Mouse (Mus musculus) erythroid progenitor cell, adult 5-6 weeks (primary cell): ENCODE results near the gene Mxi1. TPM values are rescaled to one million over a fixed set of nuclear protein-coding genes. Genes with fewer than 3 reads are reported as not detected.

Experiments used
- ATAC-seq: replicated peaks from 2 replicates; pipeline ENCODE4 v1.8.0; 2016; ENCODE audit warnings: moderate number of reproducible peaks, mild to moderate bottlenecking, moderate TSS enrichment, inconsistent platforms; ENCODE audit not compliant: poor library complexity, low FRiP score, severe bottlenecking
- total RNA-seq, 2 experiments: library from RNA; stranded (forward) in 1 of 2; stranded (reverse) in 1 of 2; fragments of 150-400 nt in 1 of 2; fragments of 186-747, 209-891 nt in 1 of 2; gene quantifications; 2 replicates each; pipeline versions ENCODE4 v1.2.3 to v1.2.4; 2015 to 2017; ENCODE audit warnings: low replicate concordance in 2 of 2

Gene Mxi1
- total RNA-seq (2015; ENCODE audit: low replicate concordance) (92.3 and 96.0 TPM in 2 replicates), total RNA-seq (2017; ENCODE audit: low replicate concordance) (167 and 196 TPM in 2 replicates)

DNA sequence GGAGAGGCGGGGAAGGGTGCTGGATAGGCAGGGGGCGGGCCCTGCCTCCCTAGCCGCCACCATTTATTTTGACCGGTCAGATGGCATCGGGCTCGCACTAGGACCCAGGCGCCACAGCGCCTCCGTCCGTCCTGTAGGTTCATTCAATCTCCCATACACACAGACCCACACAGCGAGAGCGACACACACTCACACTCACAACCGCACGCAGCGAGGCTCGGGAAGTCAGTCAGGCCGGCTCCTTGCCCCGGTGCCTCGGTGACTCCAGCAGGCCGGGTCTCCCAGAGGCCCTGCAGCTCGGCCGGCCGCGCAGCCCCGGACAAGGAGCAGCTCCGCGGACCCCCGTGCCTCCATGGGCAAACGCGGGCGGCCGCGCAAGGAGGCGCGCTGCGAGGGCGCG, at the start of gene Mxi1:
Gene Mxi1 (plus strand): TSS at position 171 of the 400 bp plus-strand sequence.
- ATAC-seq, result peak; percentile 71

DNA sequence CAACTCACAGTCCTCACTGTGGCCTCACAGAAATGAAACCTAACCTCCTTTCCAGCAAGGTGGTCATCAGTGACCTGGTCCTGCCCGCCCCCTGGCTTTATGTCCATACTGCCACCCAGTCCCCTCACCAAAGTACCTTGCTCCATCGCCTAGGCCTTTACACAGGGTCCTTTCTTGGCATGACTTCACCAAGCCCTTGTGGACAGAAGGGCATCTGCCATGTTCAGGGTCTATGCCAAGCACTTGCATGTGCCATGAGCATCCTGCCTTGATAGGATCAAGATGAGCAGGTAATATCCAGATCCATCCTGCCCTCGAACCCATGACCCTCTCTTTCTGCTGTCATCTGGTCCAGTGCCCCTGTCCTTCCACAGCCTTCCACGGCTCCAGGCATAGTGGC, 49.5 kb upstream of the Mxi1 start:
- no peak for ATAC-seq

DNA sequence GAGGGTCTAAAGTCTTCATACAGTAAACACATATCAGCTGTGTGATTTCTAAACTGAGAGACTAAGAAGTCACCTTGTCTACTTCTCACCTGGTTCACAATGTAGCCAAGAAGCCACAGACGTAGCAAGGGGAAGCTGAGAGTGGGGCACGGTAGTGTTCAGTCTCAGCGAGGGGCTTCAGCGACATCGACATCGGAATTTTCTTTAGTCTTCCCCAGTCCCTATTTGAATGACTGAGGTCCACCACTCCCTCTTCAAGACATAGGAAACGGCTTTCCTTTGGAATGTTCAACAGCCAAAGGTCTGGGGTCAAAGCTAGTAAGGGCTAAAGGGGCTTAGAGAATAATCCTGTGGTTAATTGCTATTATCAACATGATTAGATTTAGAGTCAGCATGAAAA, 48.3 kb upstream of the Mxi1 start:
- ATAC-seq, result no peak

DNA sequence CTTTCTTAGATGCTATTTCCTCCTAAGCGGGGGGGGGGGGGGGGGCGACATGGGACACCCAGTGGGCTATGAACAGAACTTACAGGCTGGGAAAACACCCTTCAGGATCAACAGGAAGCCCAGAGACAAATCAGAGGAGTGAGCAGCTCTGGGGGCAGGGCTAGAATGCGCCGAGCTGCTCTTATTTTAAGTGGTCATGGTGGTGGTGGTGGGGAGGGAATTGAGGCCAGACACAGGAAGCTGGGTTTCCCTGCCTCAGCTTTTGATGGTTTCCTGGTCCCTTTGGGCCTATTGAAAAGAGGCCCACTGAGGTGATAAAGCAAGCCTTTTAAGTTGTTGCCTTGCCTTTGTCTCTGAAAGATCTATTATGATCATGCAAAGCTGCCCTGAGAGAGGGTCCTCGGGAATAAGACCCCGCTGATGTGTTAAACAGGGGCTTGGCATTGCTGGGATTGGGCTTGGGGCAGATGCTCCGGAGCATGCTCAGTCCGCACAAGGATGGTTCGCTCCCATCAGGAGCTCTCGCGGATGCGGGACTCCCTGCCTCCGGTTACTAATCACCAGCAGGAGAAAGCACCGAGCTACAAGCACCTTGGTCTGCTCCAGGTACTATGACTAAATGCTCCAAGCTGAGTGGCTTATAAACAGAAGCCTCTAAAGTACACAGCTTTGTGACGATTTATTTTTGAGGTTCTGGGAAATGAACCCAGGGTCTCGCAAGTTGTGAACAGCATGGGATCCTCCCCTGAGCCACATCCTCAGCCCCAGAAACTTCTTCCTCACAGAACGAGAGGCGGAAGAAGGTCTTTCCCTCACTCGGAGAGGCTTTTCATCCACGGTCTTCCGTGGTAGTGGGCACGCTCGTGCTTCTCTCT, 46.2 kb upstream of the Mxi1 start:
- ATAC-seq, result no peak

DNA sequence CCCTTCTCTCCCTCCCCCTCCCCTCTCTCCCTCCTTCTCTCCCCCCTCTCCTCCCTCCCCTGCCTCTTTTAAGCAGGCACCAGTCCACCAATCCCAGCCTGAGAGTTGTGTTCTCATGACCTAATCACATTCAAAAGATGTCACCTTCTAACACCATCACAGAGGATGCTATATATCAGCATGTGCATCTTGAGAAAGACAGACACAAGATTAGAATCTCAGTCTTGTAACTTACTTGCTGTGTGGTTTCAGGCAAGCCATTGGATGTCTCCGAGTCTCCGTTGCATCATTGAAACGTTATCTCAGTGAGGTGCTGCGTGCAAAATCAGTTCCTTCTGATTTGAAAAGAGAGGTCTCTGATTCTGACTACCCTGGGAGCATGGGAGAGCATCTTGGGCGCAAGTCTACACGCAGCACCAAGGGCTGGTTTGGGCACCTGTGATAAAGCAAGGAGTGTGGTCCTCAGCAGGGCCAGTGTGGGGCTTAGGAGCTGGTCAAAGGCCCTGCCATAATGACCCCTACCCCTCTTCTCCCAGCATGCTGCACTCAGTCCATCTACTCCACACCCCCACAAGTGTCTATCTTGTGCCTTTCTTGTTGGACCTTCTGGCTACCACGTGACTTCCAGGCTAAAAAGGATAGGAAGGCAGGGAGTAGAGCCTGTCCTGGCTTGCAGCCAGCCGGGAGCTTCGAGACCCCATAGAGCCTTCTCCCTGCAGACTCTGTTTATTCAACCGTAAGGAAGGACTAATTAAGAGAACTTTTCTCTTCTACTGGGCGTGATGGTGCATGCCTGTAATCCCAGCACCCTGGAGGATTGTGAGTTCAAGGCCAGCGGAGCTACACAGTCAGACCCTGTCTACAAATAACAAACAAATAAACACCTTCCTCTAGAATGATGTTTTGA, 45.2 kb upstream of the Mxi1 start:
- ATAC-seq, result no peak

DNA sequence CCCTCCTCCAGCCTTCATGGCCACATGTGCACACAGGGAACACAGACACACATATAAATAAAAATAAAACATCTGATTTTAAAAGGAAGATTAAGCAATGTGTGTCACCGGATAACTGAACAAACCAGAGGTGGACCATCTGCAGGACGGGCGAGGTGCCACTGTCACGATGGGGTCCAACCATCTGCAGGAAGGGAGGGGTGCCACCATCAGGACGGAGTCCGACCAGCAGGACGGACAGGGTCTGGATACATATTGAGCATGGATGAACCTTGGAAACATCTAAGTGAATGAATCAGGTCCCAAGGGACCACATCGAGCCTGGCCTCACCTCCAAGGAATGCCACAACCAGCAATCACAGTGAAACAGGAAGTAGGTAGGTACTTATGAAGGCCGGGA, 43.0 kb upstream of the Mxi1 start:
- no peak for ATAC-seq

DNA sequence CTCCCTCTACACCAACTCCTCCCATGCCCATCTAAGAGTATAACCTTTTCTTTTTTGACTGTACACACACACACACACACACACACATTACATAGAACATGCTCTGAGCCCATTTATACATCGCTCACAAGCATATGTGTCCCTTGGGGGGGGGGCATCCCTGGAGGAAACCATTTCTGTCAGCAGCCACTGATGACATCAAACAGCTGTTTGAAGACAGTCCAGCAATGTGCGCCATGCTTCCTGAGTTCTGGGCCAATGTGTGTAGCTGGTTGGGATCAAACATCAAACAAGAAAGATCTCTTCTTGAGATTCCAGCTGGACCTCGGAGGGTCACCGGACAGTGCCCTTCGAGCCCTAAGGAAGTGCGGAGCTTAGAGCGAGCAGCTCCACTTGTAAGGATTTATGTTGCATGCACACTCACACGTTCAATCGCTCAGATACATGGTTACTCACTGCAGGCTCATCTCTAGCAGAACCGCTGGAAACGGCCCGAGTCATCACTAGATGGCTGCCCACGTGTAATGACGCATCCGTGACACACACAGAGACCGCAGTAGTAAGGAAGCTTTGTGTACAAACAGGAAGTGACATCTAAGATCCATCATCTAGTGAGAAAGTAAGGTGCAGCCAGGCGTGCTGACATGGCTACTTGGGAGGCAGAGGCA, 37.1 kb upstream of the Mxi1 start:
- ATAC-seq, result no peak

DNA sequence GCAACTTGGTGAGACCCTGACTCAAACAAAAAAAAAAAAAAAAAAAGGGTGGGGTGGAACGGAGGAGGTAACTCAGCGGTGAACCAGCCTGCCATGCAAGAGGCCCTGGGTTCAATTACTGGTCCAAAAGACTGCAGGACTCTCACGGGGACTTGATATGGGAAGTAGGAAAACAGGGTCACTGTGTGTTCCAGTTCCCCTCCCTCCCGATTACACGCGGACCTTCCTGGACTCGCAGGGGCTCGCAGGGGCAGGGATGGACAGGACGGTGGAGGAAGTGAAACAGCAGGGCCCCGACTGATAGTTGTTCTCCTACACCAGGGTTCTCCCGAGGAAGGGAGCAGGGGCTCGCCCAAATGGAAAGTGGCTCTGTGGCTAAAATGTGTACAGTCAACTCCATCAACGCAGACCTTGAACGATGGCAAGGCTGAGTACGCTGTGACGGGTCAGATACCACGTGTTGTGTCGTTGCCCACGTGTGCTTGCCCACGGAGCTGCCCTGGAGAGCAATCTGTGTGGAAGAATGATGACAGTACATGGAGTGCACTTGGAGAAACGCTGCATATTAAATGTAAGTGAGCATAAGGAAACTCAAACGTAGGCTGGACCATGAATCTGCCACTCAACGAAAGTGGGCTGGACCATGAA, 36.4 kb upstream of the Mxi1 start:
- ATAC-seq, result no peak

DNA sequence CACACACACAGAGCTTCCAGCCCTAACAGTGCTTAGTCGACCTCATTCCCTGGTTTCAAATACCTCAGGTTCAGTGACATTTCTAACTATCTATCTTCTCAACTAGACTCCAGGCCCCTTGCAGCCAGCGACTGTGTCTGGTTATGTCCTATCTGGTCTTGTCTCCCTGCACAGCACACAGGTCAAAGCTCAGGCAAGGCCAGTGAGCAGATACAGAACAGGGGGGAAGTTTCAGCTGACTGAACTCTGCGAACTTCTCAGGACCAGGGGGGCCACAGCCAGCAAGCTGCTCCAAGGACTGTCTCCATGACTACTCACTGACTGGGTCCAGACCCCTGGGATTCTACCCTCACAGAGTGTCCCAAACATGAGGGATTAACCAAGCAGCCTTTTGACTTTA, 35.1 kb upstream of the Mxi1 start:
- ATAC-seq, result no peak

DNA sequence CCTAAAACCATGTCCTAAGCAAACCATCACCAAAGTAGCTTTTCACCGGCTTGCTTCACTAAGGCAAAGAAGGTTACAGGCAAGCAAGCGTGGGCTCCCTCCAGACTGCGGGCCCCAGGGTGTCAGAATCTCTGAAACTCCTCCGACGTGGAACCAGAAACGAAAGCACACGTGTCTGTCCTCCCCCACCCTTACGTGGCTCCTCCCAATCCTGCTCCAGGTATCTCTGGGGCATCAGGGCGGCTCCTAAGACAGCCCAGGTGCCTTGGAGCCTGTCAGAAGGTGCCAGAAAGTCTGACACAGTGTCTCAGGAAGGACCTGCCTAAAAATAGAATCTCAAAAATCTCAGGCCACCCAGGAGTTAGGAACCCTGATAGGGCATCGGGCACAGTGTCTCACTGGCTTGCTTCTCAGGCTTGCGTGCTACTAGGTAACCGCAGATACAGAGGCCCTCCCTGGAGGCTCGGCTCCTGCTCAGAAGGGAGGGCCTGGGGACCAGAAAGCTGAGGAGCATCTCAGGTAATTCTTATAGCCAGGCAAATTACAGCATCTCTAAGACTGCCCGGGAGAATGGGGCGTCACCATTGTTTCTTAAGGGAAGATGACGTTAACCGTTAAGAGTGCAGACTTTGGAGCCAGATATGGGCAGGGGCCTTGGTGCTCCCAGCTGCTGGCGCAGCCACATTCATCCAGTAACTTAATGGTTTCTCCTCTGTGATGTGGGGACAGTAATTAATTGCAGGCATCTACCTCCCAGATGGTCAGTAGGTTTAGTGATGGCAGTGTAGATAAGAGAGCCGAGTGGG, 33.2 kb upstream of the Mxi1 start:
- no peak for ATAC-seq

DNA sequence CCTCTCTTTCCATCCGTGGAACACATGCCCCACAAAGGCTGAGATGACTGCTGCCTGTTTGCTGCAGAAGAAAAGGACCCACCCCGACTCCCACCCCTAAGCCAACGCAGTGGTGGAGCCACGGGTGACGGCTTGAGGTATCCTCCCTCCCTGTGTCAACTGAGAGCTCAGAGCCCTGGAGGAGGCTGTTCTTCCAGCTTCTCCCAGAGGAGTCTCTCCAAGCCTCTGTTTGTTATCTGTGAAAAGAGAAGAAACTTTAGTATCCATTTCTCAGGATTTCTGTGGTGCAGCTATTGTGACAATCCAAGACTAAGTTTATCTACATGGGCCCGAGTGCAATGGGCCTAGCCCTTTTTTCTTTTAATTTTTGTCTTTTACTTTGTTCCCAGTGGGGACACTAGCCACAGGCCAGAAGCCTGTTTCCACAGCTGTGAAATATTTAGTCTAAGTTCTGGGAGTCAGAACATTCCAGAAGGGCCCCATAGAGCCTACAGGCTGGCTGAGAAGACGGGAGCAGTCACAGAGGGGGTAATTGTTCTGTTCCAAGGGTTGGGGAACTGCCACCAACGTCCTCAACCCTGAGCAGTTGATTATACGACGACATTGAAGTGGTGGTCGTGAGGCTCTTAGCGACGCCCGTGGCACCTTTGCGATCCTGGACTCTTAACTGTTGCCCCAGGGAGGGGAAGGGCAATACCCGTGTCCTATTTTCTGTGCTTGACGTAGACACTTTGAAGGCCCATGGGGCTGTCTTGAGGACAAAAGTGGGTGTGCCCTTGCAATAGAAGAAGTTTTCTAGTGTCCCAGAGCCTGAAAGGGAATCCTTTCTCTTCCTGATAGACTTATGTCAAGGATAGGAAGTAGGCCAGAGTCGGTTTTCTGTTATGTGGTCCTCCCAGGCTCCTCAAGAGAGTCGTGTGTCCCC, 31.6 kb upstream of the Mxi1 start:
- ATAC-seq, result no peak

DNA sequence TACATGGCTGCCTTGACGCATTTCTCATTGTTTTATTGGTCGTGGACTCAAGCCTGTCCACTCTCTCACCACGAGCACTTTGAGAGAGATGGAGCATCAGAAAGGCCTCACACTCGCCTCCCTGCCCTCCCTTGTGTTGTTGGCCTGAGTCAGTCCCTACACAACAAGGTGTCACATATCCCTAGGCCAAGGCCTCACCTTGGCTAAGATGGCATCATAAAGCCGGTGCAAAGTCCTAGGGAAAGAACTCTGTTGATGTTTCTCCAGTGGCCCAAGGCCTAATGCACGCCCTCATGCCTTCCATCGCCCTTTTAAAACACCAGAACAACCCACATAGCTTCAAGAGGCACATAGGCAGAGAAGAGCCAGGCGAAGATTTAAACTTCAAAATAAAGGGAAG, 30.1 kb upstream of the Mxi1 start:
- ATAC-seq, result no peak

DNA sequence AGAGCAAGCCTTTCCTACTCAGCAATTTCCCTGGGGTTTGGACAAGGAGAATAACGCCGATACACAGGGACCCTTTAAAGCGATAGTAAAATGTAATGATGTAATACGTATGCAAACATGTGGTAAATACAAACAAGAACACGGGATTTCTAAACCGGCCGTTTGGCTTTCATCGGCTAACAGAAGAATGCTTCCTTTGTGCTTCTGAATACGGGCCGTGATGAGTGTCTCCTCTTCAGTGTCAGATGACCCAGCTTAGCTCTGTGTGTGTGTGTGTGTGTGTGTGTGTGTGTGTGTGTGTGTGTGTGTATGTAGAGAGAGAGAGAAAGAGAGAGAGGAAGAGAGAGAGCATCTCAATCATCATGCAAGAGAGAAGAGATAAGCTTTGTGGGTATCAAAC, 27.7 kb upstream of the Mxi1 start:
- no peak for ATAC-seq

DNA sequence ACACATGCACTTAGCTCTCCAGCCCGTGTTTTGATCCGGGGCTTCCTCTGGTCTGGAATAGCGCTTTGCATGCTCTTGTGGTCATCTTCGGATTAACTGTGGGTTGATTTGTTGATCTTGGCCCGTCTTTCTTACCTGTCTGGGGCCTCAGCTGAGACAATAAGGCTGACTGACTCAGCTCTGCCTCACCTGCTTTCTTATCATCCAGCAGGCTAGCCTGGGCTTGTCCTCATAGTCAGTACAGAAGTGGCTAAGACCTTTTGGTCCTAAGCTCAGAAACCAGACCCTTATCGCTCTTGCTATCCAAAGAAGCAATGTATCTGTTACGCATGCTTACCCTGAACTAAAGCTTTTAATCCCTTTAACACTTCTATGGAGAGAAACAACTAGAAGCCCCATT, 26.6 kb upstream of the Mxi1 start:
- ATAC-seq, result no peak

DNA sequence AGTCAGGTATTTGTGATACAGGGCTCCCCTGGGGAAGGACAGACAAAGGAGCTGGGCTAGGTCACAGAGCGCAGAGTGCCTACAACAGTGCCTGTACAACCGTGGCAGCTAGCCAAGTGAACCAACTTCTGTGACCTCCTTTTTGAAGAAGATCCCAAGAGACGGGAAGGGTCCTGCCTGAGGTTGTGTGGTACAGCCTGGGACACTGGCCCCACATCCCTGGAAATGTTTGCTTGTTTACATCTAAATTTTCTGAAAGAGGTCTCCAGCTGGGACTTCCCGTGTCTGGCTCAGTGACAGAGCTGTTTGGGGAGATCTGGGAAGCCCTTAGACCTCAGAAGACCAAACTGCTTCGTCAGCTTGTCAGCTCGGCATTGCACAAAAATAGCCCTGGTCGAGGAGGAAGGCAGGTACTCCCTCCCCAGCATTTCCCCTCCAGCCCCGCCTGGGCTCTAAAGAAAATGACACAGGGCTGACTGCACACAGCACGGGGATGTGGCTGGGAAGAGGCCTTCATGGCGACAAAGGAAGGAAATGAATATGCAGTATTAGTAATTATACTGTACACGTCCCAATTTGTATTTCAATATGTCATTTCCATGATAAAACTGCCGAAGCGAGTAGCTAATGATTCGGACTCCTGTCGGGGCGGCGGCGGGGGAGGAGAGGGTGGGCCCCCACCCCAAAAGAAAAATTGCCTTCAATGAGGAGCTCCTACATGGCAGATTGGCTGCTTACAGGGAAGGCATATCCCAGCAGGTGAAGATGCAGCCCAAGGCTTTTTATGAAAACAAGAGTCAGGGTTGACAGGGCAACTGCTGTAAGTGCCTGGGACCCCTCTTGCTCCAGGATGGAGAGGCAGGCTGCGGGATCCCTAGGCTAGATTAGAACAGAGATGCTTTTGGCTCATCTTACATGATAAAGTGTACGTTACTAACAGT, 25.8 kb upstream of the Mxi1 start:
- 0 out of 2 replicates have a peak, but pooled peaks have one; percentile 45 for ATAC-seq

DNA sequence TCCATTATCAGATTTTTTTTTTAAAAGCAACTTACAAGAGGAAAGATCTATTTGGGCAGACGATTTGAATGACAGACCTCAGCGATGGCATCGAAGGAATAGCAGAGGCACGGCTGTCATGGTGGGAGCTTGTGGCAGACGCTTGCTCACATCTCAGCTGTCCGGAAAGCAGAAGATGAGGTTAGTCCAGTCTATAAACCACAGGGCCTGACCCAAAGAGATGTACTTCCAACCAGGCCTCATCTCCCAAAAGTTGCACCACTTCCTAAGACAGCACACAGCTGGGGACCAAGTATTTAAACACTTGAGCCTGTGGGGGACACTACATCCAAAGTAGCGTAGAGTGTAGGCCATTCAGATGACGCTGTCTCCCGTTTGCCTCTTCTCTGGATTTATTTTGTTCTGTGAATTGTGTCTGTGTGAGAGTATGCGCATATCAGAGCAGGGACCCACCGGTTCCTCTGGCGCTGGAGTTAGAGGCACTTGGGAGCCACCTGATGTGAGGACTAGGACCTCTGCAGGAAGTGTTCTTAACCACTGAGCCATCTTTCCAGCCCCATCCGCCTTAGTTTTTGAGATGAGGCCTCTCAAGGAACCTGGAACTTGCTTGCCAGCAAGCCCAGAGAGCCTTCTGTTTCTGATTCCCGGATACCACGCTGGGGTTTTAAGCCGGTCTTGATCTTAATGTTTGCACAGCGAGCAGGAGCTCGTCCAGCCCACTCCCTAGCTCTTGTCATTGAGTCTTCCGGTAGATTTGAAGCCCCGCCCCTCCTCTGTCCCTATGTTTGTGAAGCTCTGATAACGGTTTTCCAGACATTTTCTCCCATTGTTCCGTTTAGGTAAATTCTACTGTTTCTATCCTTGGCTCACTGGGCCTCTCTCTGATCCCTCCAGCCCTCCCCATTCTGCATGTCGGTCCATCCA, 13.7 kb upstream of the Mxi1 start:
- no peak for ATAC-seq
